Mouse (Mus musculus) spleen, postnatal 14 days (tissue): ENCODE measurements around the gene Sgsm2.

Source experiments
- DNase-seq, 2 experiments: peaks; one replicate each; pipeline ENCODE4 v3.0.0; 2021 to 2022; ENCODE audit warnings: low spot score in 2 of 2

Sgsm2 gene

GRCm38 (mm10) chr11:74881979-74882378 lies 14.9 kb downstream of the Sgsm2 start:
- DNase-seq: no peak

- DNase-seq: no peak
Observed at GRCm38 (mm10) chr11:74880999-74881398, 15.9 kb downstream of the Sgsm2 start.

- no peak for DNase-seq
Observed at GRCm38 (mm10) chr11:74876801-74877200, 20.1 kb downstream of the Sgsm2 start.

GRCm38 (mm10) chr11:74874630-74875029 lies 22.2 kb downstream of the Sgsm2 start:
- no peak for DNase-seq

- DNase-seq: no peak
Observed at GRCm38 (mm10) chr11:74870991-74871622, 25.8 kb downstream of the Sgsm2 start.

GRCm38 (mm10) chr11:74870544-74870943 lies 26.3 kb downstream of the Sgsm2 start:
- DNase-seq: no peak

GRCm38 (mm10) chr11:74869603-74870002 lies 27.3 kb downstream of the Sgsm2 start:
- no peak for DNase-seq

- no peak for DNase-seq
Observed at GRCm38 (mm10) chr11:74868046-74868760, 28.7 kb downstream of the Sgsm2 start.

- DNase-seq: no peak
Observed at GRCm38 (mm10) chr11:74867181-74867580, 29.7 kb downstream of the Sgsm2 start.

- no peak for DNase-seq
Observed at GRCm38 (mm10) chr11:74866640-74867039, 30.2 kb downstream of the Sgsm2 start.

GRCm38 (mm10) chr11:74865252-74865651 lies 31.6 kb downstream of the Sgsm2 start:
- no peak for DNase-seq

- DNase-seq: no peak
Observed at GRCm38 (mm10) chr11:74864421-74864820, 32.4 kb downstream of the Sgsm2 start.

- DNase-seq: no peak
Observed at GRCm38 (mm10) chr11:74863471-74863870, 33.4 kb downstream of the Sgsm2 start.

- DNase-seq: no peak
Observed at GRCm38 (mm10) chr11:74862129-74862528, 34.7 kb downstream of the Sgsm2 start.

GRCm38 (mm10) chr11:74857756-74858155 lies 39.1 kb downstream of the Sgsm2 start:
- no peak for DNase-seq

- no peak for DNase-seq
Observed at GRCm38 (mm10) chr11:74850998-74851661, 45.7 kb downstream of the Sgsm2 start.

GRCm38 (mm10) chr11:74847919-74848521 lies 48.8 kb downstream of the Sgsm2 start:
- DNase-seq: peak; percentile 68 to 83

- no peak for DNase-seq
Observed at GRCm38 (mm10) chr11:74845784-74846183, 51.1 kb downstream of the Sgsm2 start.

GRCm38 (mm10) chr11:74843761-74844160 lies 53.1 kb downstream of the Sgsm2 start:
- no peak for DNase-seq

- no peak for DNase-seq
Observed at GRCm38 (mm10) chr11:74843435-74843714, 53.5 kb downstream of the Sgsm2 start.

GRCm38 (mm10) chr11:74842656-74843434 lies 54.0 kb downstream of the Sgsm2 start:
- DNase-seq: no peak

GRCm38 (mm10) chr11:74842045-74842444 lies 54.8 kb downstream of the Sgsm2 start:
- no peak for DNase-seq
